Mouse (Mus musculus) forebrain, embryonic 12.5 days (tissue): ENCODE data around the gene Tedc2. TPM values are rescaled to one million over a fixed set of nuclear protein-coding genes. Genes with fewer than 3 reads are reported as not detected.

ENCODE experiments used
- ATAC-seq: fragments of 200-750 bp; cut with Nextera tagmentation; 2 replicates; pipeline ENCODE4 v1.8.0; 2017; ENCODE audit warnings: moderate TSS enrichment; ENCODE audit not compliant: low FRiP score
- H3K27ac ChIP-seq: fragments of 300-500 bp; sonication (generic); 2 replicates; pipeline ENCODE4 v1.5.1; 2016; ENCODE audit warnings: mild to moderate bottlenecking
- H3K27me3 ChIP-seq: fragments of 300-500 bp; sonication (generic); 2 replicates; pipeline ENCODE4 v1.6.1; 2016; ENCODE audit warnings: mild to moderate bottlenecking
- H3K36me3 ChIP-seq: fragments of 300-500 bp; sonication (generic); replicated peaks from 2 replicates; pipeline ENCODE4 v1.6.1; 2016; ENCODE audit warnings: mild to moderate bottlenecking
- H3K4me1 ChIP-seq: fragments of 300-500 bp; sonication (generic); 2 replicates; pipeline ENCODE4 v1.6.1; 2016
- H3K4me2 ChIP-seq: fragments of 300-500 bp; sonication (generic); 2 replicates; pipeline ENCODE4 v1.6.1; 2016; ENCODE audit warnings: mild to moderate bottlenecking, moderate library complexity
- H3K4me3 ChIP-seq: fragments of 300-500 bp; sonication (generic); replicated peaks from 2 replicates; pipeline ENCODE4 v1.5.1; 2016; ENCODE audit warnings: mild to moderate bottlenecking
- H3K9ac ChIP-seq: fragments of 300-500 bp; sonication (generic); 2 replicates; pipeline ENCODE4 v1.6.1; 2016; ENCODE audit warnings: mild to moderate bottlenecking
- H3K9me3 ChIP-seq: fragments of 300-500 bp; sonication (generic); 2 replicates; pipeline ENCODE4 v1.6.1; 2016
- WGBS: fragments of 180-500 bp; shearing (Covaris S2); methylation state at CpG from one replicate; pipeline ENCODE4 v1.1.7; 2016; 5-methylcytosine and 5-hydroxymethylcytosine counted together
- microRNA-seq: library from miRNA; unstranded; fragments of <30 nt; microRNA quantifications from one replicate; pipeline ENCODE4, GENCODE M21; 2017
- polyA plus RNA-seq: library from polyadenylated mRNA; unstranded; fragments of >200 nt; fragmentation: Nextera tagmentation; extraction: Ambion mirVana; gene quantifications from 2 replicates; pipeline ENCODE4 v1.2.1, GENCODE M21; 2016

Gene Tedc2
- polyA plus RNA-seq, 1 experiment from 2014 or later: 16.7 TPM

GRCm38 (mm10) chr17:24170729-24171128 lies 49.9 kb downstream of the Tedc2 start:
- Histone ChIP-seq H3K9ac (no peak overlapping the region), H3K36me3 (peaks cover 12% of the 10 kb centered on the region), H3K4me2 (no peak overlapping the region), H3K9me3 (no peaks in the 10 kb centered on the region), H3K27me3 (0 out of 2 replicates have a peak, but pooled peaks cover 4% of the 10 kb centered on the region), H3K27ac (no peak overlapping the region), H3K4me3 (no peak overlapping the region), H3K4me1 (peaks cover 24% of the 10 kb centered on the region)
- 87% methylated on average over 5 of the region's 5 CpGs for WGBS
- no peak for ATAC-seq

- Histone ChIP-seq H3K4me2 (peak overlapping the region; percentile 92), H3K9ac (peak overlapping the region; percentile 89), H3K9me3 (no peaks in the 10 kb centered on the region), H3K27me3 (0 out of 2 replicates have a peak, but pooled peaks cover 4% of the 10 kb centered on the region), H3K36me3 (peaks cover 19% of the 10 kb centered on the region), H3K4me1 (peaks cover 24% of the 10 kb centered on the region), H3K27ac (peak overlapping the region; percentile 96; the same call in 1 of the 2 replicates), H3K4me3 (peak overlapping the region; percentile 93)
- 64% methylated on average over 3 of the region's 3 CpGs for WGBS
- ATAC-seq: no peak
Observed at GRCm38 (mm10) chr17:24170125-24170524, 50.5 kb downstream of the Tedc2 start.

- H3K4me2 ChIP-seq: peak within 1 kb of the TSS; percentile 92
- H3K4me3 ChIP-seq: peak within 1 kb of the TSS; percentile 93
- H3K9me3 ChIP-seq: no peaks in the 10 kb centered on the region
- H3K36me3 ChIP-seq: peaks cover 25% of the 10 kb centered on the region
- H3K9ac ChIP-seq: peak within 1 kb of the TSS; percentile 89
- WGBS: under 1% methylated on average over 56 of the region's 58 CpGs
- H3K27ac ChIP-seq: peak within 1 kb of the TSS; percentile 96
- ATAC-seq: peak; percentile 93
- H3K4me1 ChIP-seq: peaks cover 24% of the 10 kb centered on the region
- H3K27me3 ChIP-seq: 0 out of 2 replicates have a peak, but pooled peaks cover 4% of the 10 kb centered on the region
Observed at GRCm38 (mm10) chr17:24169317-24170065, 51.2 kb downstream of the Tedc2 start, which contains the start of gene Atp6v0c. TSS of gene Atp6v0c (minus strand) at chr17:24169702.

- Histone ChIP-seq H3K27me3 (0 out of 2 replicates have a peak, but pooled peaks cover 4% of the 10 kb centered on the region), H3K4me1 (peaks cover 24% of the 10 kb centered on the region), H3K4me3 (peak overlapping the region; percentile 93), H3K36me3 (peaks cover 26% of the 10 kb centered on the region), H3K9me3 (no peaks in the 10 kb centered on the region), H3K27ac (peak overlapping the region; percentile 96), H3K9ac (peak overlapping the region; percentile 89), H3K4me2 (peak overlapping the region; percentile 92)
- WGBS: 1% methylated on average over 39 of the region's 41 CpGs
- peak; percentile 76 for ATAC-seq
Observed at GRCm38 (mm10) chr17:24168590-24169277, 51.9 kb downstream of the Tedc2 start.

- ATAC-seq: no peak
- peak overlapping the region; percentile 89 for H3K9ac ChIP-seq
- peak overlapping the region; percentile 93 for H3K4me3 ChIP-seq
- H3K27me3 ChIP-seq: 0 out of 2 replicates have a peak, but pooled peaks cover 4% of the 10 kb centered on the region
- H3K9me3 ChIP-seq: no peaks in the 10 kb centered on the region
- H3K4me1 ChIP-seq: peaks cover 28% of the 10 kb centered on the region
- 56% methylated on average over 7 of the region's 7 CpGs for WGBS
- H3K4me2 ChIP-seq: peak overlapping the region; percentile 92
- H3K36me3 ChIP-seq: peaks cover 26% of the 10 kb centered on the region
- peak overlapping the region; percentile 96 for H3K27ac ChIP-seq
Observed at GRCm38 (mm10) chr17:24167891-24168505, 52.7 kb downstream of the Tedc2 start.

- no peak overlapping the region for H3K27ac ChIP-seq
- 93% methylated on average over 6 of the region's 6 CpGs for WGBS
- H3K36me3 ChIP-seq: peaks cover 26% of the 10 kb centered on the region
- H3K9me3 ChIP-seq: no peaks in the 10 kb centered on the region
- 0 out of 2 replicates have a peak overlapping the region, but pooled peaks have one; percentile 10 for H3K4me2 ChIP-seq
- no peak for ATAC-seq
- 0 out of 2 replicates have a peak, but pooled peaks cover 4% of the 10 kb centered on the region for H3K27me3 ChIP-seq
- H3K4me3 ChIP-seq: no peak overlapping the region
- 0 out of 2 replicates have a peak overlapping the region, but pooled peaks have one; percentile 3 for H3K9ac ChIP-seq
- peaks cover 34% of the 10 kb centered on the region for H3K4me1 ChIP-seq
Observed at GRCm38 (mm10) chr17:24167120-24167519, 53.5 kb downstream of the Tedc2 start.

Small RNA genes lying within 50 kb of the gene (microRNA-seq; reads per million reads assigned to microRNA genes)
- gene Mir5134 (2.2 reads per million), gene Mir6965 (2.7 reads per million, percentile 4 among the genes with 10 or more reads in this experiment)

Other genes with a start within 250 kb of the Tedc2 start
- not detected in 2 replicates for gene Prss30, start 240.3 kb downstream of the Tedc2 start, polyA plus RNA-seq
- gene Prss22, start 222.8 kb downstream of the Tedc2 start, polyA plus RNA-seq: 0.33 and 0.35 TPM in 2 replicates
- gene Prss27, start 182.7 kb downstream of the Tedc2 start, polyA plus RNA-seq: 0.26 and 0.31 TPM in 2 replicates
- gene Kctd5, start 147.4 kb downstream of the Tedc2 start, polyA plus RNA-seq: 91.7 and 92.2 TPM in 2 replicates
- gene Pdpk1, start 69.9 kb downstream of the Tedc2 start, polyA plus RNA-seq: 51.1 and 59.2 TPM in 2 replicates
- gene Amdhd2, start 57.1 kb downstream of the Tedc2 start, polyA plus RNA-seq: 31.1 and 32.6 TPM in 2 replicates
- gene Atp6v0c, start 51.1 kb downstream of the Tedc2 start, polyA plus RNA-seq: 461 and 463 TPM in 2 replicates
- 8.5 and 10.8 TPM in 2 replicates for gene Tbc1d24, start 15.3 kb downstream of the Tedc2 start, polyA plus RNA-seq
- 4.3 and 5.2 TPM in 2 replicates for gene Ntn3, start 11.3 kb downstream of the Tedc2 start, polyA plus RNA-seq
- 94.2 and 95.6 TPM in 2 replicates for gene Ccnf, start 30.6 kb upstream of the Tedc2 start, polyA plus RNA-seq
- not detected in 2 replicates for gene Abca17, start 130.2 kb upstream of the Tedc2 start, polyA plus RNA-seq
- gene Abca3, start 131.1 kb upstream of the Tedc2 start, polyA plus RNA-seq: 17.7 and 18.0 TPM in 2 replicates
- 391 and 404 TPM in 2 replicates for gene Rnps1, start 193.7 kb upstream of the Tedc2 start, polyA plus RNA-seq
- gene Eci1, start 205.8 kb upstream of the Tedc2 start, polyA plus RNA-seq: 53.5 and 61.2 TPM in 2 replicates
- gene Dnase1l2, start 222.3 kb upstream of the Tedc2 start, polyA plus RNA-seq: 4.9 and 5.1 TPM in 2 replicates
- 34.1 and 37.1 TPM in 2 replicates for gene E4f1, start 249.5 kb upstream of the Tedc2 start, polyA plus RNA-seq
- gene Pgp, start 249.5 kb upstream of the Tedc2 start, polyA plus RNA-seq: 59.3 and 60.3 TPM in 2 replicates